Mouse (Mus musculus) heart, adult 18-20 months (tissue): Measurements from ENCODE around the gene Ddx10. TPM values are rescaled to one million over a fixed set of nuclear protein-coding genes. Genes with fewer than 3 reads are reported as not detected.

Source experiments
- total RNA-seq, 2 experiments: library from RNA; stranded (reverse); gene quantifications; 2 replicates each; pipeline ENCODE4 v1.2.3; 2021

The Ddx10 gene
- total RNA-seq, 2 experiments from 2014 or later, result 10.6 to 12.9 TPM

Other genes with a start within 250 kb of the Ddx10 start
- under 1 TPM; 0.10 to 0.41 TPM for gene Exph5, start 53.6 kb upstream of the Ddx10 start, total RNA-seq
- 1 to 10 TPM; 8.1 to 9.0 TPM for gene Kdelc2, start 136.0 kb upstream of the Ddx10 start, total RNA-seq
- gene 4930550C14Rik, start 154.3 kb upstream of the Ddx10 start, total RNA-seq, result not detected